Mouse (Mus musculus) lung, postnatal 14 days (tissue): ENCODE data around the gene Rnf130.

Experiments used
- DNase-seq: peaks from one replicate; pipeline ENCODE4 v3.0.0; 2021

Rnf130 gene

DNA sequence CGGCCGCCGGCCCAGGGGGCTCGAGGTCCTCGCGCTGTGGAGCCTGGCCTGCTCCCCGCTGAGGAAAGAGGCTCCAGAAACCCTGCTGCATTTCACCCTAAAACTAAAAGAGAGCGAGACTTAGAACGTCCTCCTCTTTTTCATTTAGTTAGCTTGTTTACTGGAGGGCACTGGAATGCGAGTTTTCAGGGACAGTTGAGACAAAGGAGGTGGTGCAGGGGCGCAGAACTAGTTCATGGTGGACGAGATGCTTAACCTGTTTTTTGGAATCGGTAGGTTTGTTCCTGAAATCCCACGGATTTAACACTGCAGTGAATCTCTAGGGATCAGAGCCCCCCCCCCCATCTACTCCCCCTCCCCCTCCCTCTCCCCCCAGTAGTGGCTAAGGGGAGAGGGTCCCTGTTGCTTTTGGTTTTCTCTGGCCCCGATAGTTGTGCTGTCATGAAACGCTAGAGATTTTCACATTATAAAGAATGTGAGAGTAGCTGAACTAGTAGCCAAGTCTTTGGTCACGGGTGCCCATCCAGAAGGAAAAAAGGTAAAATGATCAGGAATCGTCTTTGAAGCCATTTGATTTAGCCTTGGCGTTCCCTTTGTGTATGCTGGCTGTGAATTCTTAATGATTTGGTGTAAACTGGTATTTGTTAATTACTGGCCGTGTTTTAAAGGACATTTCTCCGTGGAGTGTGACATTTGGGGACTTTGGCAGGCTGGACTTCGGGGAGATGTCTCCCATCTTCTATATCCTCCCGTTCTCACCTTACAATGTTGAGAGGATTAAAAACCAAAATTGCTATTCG lies 775 bp downstream of the Rnf130 start:
- no peak for DNase-seq

DNA sequence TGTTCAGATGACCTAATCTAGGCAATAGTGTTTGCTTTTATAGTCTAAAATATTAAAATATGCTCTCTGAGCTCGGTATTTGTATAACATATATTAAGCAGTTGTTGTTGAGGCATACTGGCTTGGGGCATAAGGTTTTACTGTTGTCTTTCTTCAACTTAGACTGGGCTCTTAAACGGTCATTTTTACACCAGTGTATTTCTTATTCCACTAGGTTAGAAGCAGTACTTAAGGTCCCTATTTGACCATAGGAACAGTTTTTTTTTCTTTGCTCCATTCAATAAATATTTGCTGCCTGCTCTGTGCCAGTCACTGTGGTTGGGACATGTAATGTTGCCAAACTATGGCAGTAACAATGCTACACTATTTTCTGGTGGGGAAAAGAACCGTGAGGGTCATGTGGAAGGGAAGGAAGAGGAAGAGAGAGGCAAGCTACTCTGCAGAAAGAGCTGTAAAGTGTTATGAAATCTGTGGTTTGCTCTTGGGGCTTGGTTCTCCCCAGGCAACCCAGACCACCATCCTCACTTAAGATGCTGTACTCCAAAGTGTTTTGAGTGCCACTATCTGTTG lies 1.5 kb downstream of the Rnf130 start:
- no peak for DNase-seq

DNA sequence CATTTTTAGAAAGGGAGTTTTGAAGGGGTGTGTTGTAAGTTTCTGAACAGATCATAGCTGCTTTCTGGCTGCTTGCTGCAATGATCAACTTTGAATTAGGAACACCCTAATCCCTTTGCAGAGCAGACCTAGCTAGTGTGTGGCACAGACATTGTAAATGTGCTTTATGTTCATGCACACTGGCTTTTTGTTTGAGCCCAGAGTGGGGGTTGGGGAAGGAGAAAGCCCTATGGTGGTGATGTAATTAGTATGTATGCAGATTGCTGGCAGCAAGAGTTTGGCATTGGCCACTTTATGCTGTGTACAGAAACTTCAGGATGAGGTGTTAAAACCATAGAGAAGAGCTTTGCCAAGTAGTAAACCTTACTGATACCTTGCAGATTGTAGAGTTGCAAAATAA lies 3.3 kb downstream of the Rnf130 start:
- DNase-seq: no peak

DNA sequence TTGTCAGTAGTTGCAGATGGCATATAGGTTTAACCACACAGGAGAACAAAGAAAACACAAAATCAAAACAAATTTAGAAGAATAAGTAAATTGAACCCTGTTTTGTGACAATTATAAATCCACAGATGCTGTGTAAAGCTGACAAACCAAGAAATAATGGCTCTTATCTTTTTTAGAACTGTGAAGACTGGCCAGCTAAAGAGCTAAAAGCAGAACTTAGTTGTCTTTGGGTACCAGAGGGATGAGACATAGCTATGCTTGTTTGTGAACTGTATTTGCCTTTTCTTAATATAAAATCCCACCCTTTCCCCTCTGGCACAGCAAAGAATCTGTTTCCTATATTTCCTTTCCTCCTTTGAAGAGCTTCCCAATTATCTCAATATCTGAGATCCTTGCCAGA lies 9.0 kb downstream of the Rnf130 start:
- DNase-seq: no peak

DNA sequence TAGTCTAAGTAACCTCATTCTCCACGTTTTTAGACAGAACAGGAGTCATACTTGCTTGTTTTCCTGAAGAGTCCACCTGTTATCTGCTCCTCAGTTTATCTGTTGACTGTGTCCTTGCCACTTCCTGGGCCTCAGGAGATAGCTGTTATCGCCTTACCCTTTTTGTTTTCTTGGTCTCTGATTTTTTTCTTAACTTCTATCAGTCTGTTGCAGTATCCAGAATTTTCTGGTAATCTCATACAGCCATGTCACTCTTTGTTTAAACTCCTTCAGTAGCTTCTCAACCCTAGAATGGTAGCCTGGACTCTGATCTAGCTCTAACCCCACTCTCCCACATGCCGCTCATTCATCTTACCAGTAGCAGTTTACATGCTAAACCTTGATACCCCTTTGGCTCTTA lies 10.6 kb downstream of the Rnf130 start:
- no peak for DNase-seq

DNA sequence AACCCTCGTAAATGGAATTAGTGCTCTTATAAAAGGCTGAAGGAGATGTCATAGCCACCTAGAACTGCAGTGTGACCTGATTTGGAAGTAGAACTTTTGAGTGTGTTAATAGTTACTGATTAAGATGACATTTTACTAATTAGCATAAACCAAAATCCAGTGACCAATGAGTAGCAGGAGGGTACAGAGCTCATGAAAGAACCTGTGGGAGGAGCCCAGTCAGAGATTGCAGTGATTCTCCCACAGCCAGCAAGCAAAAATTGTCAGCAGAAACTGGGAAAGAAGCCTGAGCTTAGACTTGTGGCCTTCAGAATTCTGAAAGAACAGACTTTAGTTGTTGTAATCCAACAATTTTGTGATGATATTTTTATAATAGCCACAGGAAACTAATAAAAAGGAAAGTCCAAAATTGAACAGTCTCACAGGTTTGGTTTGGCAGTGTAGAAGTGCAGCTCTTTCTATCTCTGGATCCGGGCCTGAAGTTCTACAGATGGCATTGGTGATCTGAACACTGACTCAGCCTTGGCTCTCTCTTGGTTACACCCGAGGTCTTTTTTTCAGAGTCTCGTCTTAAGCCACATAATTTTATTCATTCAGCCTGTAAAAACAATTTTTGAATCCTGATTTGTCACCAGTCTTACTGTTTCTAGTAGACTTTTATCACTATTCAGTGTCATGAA lies 11.8 kb downstream of the Rnf130 start:
- no peak for DNase-seq

DNA sequence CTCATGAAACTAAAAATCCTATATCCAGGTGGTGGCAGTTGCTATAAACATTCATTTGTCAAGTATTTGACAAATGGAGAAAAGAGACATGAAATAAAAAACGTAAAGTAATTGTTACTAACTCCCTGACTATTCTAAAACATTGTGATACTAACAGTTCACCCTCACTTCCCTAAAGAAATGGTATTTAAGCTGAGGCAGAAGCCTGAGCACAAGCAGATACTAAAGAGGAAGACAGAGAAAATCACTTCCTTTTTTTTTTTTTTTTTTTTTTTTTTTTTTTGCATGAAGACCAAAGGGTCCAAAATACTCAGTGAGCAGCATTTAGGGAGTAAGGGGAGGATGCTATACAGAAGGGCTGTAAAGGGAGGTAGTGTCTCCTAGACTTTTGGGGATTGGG lies 13.6 kb downstream of the Rnf130 start:
- no peak for DNase-seq

DNA sequence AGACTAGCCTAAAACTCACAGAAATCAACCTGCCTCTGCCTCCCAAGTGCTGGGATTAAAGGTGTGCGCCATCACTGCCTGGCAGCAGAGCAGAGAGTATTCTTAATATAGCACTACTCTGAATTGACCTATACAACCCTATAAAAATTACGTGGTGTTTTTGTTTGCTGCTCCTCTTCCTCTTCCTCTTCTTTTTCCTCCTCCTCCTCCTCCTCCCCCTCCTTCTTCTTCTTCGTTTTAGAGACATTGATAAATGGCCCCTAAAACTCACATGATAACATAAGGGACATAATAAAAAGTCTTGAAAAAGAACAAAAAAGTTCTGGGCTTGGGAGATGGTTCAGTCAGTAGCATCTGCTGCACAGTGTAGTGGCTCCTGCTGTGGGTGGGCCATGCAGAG lies 16.0 kb downstream of the Rnf130 start:
- no peak for DNase-seq

DNA sequence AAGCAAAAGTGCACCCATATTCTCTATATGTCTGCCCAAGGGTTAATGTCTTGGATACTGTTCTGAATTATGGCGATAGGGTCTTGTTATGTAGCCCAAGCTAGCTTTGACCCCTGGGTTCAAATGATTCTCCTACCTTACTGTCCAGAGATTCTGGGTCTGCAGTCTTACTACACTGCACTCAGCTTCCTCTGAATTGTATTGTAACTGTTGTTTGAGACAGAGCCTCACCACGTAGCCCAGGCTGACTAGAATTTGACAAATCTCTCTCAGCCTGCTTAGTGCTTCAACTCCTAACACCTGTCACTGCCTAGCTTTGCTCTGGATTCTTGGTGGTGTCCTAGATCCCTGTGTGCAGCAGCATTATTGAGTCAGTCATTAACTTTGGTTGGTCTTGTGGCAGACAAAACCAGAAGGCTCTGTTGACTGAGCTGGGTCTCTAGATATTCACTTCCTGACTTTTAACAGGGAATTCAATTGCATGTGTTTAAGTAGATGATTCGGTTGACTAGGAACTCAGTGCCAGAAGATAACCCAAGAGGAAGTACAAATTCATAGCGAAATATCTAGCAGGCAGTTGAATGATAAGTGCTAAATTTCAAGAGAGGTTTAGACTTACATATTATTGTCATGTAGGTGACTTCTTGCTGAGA lies 17.3 kb downstream of the Rnf130 start:
- no peak for DNase-seq

DNA sequence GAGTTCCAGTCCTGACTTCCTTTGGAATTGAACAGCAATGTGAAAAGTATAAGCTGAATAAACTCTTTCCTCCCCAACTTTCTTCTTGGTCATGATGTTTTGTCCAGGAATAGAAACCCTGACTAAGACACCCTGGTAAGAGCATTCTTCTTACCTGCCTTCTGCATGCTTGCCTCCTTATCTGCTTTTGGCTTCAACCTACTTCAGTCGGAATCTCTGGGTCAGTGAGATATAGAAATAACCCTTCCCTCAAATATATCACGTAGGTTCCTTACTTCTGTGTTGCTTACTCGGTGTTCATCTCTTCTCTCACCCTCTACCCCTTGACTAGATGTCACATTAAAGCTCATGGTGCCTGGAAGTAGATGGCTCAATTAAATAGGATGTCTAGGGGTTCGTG lies 19.3 kb downstream of the Rnf130 start:
- no peak for DNase-seq

DNA sequence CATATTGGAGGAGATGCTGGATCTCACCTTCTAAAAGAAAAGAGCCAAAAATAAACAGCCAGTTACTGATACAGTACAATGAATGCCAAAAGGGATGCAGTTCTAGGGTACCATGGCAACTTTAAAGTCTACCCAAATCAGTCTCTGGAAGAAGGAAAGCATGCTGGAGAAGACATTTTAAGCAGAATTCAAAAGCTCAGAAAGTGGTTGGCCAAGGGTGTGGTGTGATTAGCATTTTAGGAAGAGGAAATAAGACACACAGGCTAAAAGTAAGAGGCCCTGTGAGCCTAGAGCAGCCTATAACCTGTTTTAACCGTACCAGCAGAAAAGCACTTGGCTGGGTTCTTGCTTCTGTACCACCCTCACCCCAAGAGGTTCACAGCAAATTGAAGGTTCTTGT lies 22.5 kb downstream of the Rnf130 start:
- no peak for DNase-seq

DNA sequence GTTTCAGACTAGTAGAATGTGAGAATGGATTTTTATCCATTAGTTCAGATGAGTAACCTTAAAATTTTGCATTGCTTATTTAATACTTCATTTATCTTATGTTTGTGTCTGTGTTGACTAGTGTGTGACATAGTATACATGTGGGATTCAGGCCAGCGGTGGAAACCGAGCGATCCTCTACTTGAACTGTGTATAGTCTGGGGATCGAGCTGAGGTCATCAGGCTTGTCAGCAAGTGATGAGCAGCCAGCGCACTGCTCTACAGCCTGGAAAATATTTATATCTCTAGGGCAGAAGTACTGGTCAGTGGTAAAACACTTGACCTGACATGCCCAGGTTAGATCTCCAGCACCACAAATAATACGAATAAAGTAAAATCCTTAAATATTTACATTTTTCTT lies 23.0 kb downstream of the Rnf130 start:
- no peak for DNase-seq

DNA sequence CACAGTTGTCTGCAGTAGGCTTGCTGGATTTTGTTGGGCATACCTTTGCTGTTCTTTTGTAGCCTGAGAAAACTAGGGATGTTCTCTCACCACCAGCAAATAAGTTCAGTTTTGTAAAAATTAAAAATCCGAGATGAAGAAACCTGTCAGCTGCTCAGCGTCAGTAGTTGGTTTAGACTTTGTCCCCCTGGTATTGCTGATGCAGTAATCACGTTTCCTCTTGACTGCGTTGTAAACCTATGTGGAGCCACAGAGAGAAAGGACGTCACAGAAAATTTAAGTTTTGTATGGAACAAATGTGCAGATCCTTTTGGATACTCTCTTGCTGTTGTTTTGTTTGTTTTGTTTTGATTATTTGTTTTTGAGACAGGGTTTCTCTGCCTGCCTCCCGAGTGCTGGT lies 25.2 kb downstream of the Rnf130 start:
- DNase-seq: no peak

DNA sequence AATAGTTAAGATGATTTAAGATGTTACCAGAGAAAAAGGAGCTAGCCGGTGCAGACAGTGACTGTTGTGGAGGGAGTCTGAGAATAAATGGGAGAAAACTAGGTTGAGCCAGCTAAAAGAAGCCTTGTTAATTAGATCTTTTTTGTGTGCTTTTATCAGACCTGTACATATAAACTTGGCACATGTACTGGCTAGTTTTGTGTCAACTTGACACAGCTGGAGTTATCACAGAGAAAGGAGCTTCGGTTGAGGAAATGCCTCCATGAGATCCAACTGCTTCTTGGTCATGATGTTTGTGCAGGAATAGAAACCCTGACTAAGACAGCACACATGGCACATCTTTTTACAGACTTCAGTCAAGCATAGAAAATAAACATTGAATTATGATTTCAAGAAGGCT lies 32.6 kb downstream of the Rnf130 start:
- DNase-seq: no peak

DNA sequence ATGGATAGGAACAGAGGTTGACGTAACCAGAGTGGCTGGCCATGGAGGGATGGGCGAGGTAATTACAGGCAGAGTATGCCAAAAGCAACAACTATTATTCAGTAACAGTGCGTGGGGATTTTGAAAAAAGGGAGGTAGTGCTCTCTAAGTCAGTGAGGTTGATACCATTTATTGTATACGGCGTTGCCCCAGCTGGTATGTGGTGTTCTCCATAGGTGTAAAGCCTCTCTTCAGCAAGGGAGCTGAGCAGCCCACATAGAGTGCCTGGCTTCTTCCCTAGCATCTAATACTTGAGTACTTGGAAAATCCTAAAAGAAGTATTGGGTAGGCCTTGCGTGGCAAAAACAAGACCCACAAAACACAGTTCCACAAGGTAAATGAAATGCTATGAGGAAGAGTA lies 33.1 kb downstream of the Rnf130 start:
- no peak for DNase-seq

DNA sequence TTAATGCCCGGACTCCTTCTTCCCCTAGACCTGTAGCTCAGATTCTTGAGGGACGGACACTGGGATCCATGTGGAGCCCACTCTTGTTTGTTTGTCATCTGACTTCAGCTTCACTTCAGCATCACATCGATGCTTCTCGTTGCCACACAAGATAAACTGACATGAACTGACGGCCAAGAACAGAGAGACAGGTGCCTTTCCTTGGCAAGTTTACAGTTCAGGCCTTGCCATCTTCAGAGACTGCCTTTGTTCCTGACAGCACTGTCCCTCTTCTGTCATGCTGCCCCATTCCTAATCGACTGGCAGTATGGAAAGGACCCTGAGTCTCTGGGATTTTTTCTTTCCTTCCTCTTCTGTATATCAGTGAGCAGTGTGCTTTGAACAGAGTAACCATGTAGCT lies 33.9 kb downstream of the Rnf130 start:
- no peak for DNase-seq

DNA sequence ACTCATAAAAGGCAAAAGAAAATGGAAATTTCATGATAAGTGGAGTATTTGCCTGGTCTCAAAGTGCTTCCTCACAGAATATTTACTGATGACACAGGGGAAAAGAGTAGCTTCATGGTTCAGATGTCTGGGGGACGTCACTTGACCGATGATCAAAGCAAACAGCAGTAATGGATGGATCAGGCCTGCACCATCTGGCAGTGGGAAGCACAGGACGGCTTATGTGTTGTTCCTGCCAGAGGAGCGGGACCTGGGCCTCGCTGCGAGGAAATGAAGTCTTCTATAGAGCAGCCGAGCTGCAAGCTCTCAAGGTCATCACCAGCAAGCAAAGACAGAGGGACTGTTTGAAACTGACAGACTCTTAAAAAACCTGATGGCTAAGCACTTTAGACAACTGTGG lies 37.0 kb downstream of the Rnf130 start:
- no peak for DNase-seq

DNA sequence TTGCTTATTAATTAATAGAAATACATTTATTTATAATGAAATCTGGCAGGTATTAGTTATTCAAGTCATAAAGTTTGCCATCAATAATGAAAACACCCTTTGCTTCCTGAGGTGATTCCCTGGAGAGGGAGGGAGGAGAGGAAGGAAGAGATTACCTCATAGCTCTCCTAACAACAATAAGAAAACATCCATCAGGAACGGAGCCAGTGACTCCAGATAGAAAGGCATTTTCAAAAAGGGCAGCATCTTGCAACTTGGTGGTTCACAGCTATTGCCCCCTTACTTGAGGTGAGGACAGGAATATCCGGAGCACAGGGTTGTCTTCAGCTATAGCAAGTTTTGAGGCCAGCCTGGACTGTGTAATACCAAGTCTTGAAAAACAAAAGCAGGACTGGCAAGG lies 40.9 kb downstream of the Rnf130 start:
- DNase-seq: no peak

DNA sequence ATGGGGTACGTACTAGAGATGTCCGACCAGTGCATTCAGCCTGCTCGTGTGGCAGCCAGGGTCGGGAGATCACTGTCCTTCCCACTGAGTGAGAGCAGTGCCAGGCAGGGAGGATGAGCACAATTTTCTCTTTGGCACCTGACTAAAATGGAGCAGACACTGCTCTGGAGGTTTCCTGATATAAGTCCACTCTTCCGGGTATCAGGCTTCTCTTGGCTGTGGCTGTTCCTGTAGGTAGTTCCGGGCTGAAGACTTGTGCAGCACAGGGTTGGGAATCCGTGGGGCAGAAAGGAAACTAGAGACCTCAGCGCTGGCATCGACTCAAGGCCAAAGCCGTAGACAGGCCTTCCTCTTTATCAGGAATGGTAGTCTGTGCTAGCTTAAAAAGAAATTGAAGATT lies 48.7 kb downstream of the Rnf130 start:
- no peak for DNase-seq

DNA sequence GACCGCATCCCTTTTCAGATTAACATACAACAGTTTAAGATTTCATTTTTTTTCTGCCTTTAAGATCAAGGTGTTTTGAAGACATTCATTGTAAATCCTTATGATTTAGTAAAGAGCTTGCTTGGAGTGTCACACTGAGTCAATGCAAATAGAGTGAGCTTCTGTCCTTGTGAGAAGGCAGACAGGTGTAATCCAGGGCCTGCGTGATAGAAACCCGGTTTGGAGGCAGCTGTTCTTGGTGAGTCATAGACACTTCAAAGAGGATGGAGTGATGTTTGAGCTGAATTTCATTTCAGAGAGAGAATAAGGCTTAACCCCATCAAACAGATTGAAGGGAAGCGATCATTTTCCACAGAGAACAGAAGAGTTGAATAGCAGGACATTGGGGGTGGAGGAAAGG lies 51.6 kb downstream of the Rnf130 start:
- DNase-seq: no peak

DNA sequence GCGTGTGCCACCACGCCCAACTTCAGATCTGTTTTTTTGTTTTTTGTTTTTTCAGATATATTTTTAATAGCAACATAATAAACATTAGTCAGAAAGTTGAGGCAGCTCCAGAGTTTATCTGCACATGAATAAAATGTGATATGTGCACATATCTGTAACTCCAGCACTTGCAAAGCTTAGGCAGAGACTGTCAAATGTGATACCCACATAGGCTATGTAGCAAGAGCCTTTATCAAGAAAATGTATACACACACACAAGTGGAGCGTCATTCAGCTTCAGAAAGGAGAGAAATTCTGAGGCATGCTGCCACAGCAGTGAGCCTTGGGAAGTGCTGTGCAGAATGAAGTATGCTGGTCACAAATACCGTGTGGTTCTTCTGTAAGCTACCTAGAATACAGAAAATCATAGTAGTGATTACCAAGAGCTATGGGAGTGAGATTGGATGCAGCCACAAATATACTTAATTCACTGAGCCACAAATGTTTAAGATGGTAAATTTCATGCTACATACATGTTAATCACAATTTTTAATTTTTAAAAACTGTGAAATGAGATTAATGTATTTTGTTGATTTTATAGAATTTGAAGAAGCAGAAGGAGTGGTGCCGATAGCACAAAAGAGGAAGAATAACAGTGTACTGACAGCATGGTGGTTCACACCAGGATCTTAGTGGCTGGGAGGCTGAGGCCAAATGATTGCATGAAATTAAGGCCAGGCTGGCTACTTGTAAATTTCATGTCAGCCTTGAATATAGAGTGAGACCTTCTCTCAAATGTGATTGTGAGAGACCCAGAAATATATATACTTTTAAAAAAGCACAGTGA lies 56.4 kb downstream of the Rnf130 start:
- no peak for DNase-seq

DNA sequence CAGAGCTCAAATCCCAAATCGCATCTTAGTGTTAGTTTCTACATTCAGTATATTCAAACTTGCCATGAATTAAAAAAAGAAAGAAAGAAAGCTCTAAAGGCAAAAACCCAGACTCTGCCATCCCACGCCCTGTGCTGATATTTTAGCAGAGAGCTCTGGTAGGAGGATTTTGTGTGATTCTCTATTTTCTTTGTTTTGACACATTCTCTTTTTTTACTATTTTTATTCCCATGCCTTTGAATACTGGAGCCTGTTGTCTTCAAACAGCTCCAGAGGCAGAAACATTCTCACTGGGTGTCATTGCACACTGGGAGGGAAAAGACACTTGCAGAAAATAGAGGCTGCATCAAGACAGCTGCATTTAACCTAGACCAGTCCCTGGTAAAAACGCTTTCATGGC lies 61.1 kb downstream of the Rnf130 start:
- no peak for DNase-seq

DNA sequence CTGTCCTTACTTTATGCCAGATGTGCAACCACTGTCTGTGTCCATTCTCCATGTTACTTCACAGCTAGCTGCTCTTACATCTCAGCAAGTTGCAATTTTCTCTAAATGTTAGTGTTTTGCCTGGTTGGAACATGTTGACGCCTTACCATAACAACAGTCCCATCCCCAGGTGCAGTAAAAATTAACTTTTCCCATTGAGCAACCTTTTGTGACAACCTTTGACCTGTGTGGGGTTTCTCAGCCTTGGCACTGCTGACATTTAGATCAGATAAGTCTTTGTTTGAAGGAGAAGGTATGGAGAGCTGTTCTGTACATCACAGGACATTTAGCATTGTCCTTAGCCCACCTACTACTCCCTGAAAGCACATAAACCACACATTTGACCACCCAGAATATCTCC lies 64.7 kb downstream of the Rnf130 start:
- DNase-seq: no peak
